Mouse (Mus musculus) liver, embryonic 11.5 days (tissue): ENCODE data around the gene Clec9a. TPM values are rescaled to one million over a fixed set of nuclear protein-coding genes. Genes with fewer than 3 reads are reported as not detected.
A peak's percentile ranks its signal among the peaks of the same experiment; 100 is the strongest.

Experiments used
- ATAC-seq: fragments of 200-750 bp; cut with Nextera tagmentation; replicated peaks from 2 replicates; pipeline ENCODE4 v1.8.0; 2017; ENCODE audit warnings: moderate number of reproducible peaks, mild to moderate bottlenecking, moderate TSS enrichment, moderate library complexity; ENCODE audit not compliant: low FRiP score
- DNase-seq: peaks from one replicate; pipeline ENCODE4 v3.0.0-alpha.2; 2017; ENCODE audit warnings: low spot score
- H3K27ac ChIP-seq: fragments of 300-500 bp; sonication (generic); 2 replicates; pipeline ENCODE4 v1.5.1; 2014; ENCODE audit warnings: mild to moderate bottlenecking, low read depth, low read length, control low read depth
- H3K27me3 ChIP-seq: fragments of 300-500 bp; sonication (generic); replicated peaks from 2 replicates; pipeline ENCODE4 v1.6.1; 2014; ENCODE audit warnings: low read length, mixed read lengths; ENCODE audit not compliant: control insufficient read depth, insufficient read depth
- H3K36me3 ChIP-seq: fragments of 300-500 bp; sonication (generic); 2 replicates; pipeline ENCODE4 v1.6.1; 2014; ENCODE audit warnings: mild to moderate bottlenecking, low read length, moderate library complexity, mixed read lengths; ENCODE audit not compliant: control insufficient read depth, insufficient read depth
- H3K4me1 ChIP-seq: fragments of 300-500 bp; sonication (generic); replicated peaks from 2 replicates; pipeline ENCODE4 v1.6.1; 2014; ENCODE audit warnings: low read length, mixed read lengths; ENCODE audit not compliant: control insufficient read depth, insufficient read depth
- H3K4me2 ChIP-seq: fragments of 300-500 bp; sonication (generic); 2 replicates; pipeline ENCODE4 v1.6.1; 2014; ENCODE audit warnings: mild to moderate bottlenecking, control low read depth, moderate library complexity
- H3K4me3 ChIP-seq: fragments of 300-500 bp; sonication (generic); 2 replicates; pipeline ENCODE4 v1.5.1; 2014; ENCODE audit warnings: low read depth, low read length, control low read depth
- H3K9ac ChIP-seq: fragments of 300-500 bp; sonication (generic); 2 replicates; pipeline ENCODE4 v1.6.1; 2014; ENCODE audit warnings: low read depth, low read length, control low read depth
- H3K9me3 ChIP-seq: fragments of 300-500 bp; sonication (generic); 2 replicates; pipeline ENCODE4 v1.6.1; 2016; ENCODE audit warnings: low read length, inconsistent platforms, mixed read lengths; ENCODE audit not compliant: control insufficient read depth
- WGBS: fragments of 180-500 bp; shearing (Covaris S2); extraction: QIAGEN DNeasy Blood & Tissue Kit; methylation state at CpG from one replicate; pipeline ENCODE4 v1.1.7; 2014; 5-methylcytosine and 5-hydroxymethylcytosine counted together
- polyA plus RNA-seq: library from polyadenylated mRNA; unstranded; fragments of >200 nt; fragmentation: Nextera tagmentation; extraction: Ambion mirVana; gene quantifications from 2 replicates; pipeline ENCODE4 v1.2.1, GENCODE M21; 2014

Clec9a gene
- polyA plus RNA-seq, 1 experiment from 2014 or later, result 0.67 TPM

DNA sequence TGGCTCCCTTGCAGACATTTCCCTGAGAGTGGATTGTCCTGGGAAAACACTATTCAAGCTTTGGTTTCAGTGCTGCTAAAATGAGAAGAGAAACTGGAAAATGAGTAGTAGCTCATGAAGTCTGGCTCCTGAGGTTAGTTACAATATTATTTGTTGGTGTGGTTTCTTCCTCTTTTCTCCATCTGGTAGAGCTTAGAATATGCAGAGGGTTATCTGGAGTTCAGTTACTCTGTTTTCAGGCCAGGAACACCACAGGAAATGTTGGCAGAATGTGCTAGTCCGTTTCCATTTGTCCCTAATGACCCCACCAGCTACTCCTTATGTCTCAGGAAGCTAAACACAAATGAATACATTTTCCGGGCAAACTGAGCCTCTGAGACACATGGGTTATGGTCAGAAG lies 1.3 kb upstream of the Clec9a start:
- WGBS, result 28% methylated on average over 2 of the region's 2 CpGs
- Histone ChIP-seq H3K4me2 (no peak overlapping the region), H3K27ac (no peak overlapping the region; the same call in 1 of the 2 replicates), H3K9ac (no peak overlapping the region), H3K27me3 (no peaks in the 10 kb centered on the region), H3K4me1 (no peaks in the 10 kb centered on the region), H3K36me3 (no peaks in the 10 kb centered on the region), H3K9me3 (no peaks in the 10 kb centered on the region), H3K4me3 (no peak overlapping the region)
- DNase-seq, result no peak
- peak; percentile 37; the same call in 1 of the 2 replicates for ATAC-seq

DNA sequence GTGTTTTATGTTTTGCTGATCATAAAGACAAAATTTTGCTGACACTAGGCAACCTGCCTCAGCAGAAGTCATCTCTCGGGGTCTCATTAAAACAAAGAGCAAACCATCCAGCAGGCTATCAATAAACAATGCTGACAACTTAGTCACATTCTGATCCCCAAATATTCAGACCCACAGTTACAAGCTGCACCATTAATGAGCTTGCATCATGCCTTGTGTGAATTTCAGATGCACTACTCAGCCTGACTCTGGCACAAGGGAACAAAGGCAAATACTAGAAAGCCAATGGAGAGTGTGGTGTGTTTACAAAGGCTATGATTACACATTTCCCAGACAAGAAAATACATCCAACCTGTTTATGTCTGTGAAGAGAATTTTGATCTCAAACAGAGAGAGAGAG lies 5.5 kb downstream of the Clec9a start:
- DNase-seq (no peak), ATAC-seq (no peak)
- no peaks in the 10 kb centered on the region for H3K27me3 ChIP-seq
- WGBS, result 95% methylated on average over 1 of the region's 1 CpGs
- no peak overlapping the region for H3K27ac ChIP-seq
- H3K4me2 ChIP-seq, result no peak overlapping the region
- H3K36me3 ChIP-seq, result no peaks in the 10 kb centered on the region
- H3K4me1 ChIP-seq, result no peaks in the 10 kb centered on the region
- no peak overlapping the region for H3K9ac ChIP-seq
- no peaks in the 10 kb centered on the region for H3K9me3 ChIP-seq
- no peak overlapping the region for H3K4me3 ChIP-seq

DNA sequence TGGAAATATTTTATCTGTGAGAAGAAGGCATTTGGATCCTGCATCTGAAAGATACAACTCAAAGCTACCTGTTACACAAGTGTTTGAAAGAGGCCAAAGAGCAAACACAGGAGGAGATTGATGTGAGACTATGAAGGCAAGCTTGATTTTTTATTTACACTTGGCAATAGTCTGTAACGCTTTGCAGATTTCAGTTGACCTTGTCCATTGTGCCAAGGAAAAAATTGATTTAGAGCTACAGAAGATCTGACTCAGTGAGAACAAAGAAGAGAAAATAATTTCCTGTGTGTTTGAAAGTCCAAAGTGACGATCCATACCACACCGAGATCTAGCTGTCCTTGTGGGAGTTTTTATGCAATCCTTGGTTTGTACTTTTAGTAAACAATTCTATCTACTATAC lies 13.6 kb downstream of the Clec9a start:
- Histone ChIP-seq H3K27ac (no peak overlapping the region), H3K4me1 (peaks cover 10% of the 10 kb centered on the region), H3K36me3 (no peaks in the 10 kb centered on the region), H3K4me3 (no peak overlapping the region), H3K9ac (no peak overlapping the region), H3K9me3 (no peaks in the 10 kb centered on the region), H3K4me2 (no peak overlapping the region), H3K27me3 (no peaks in the 10 kb centered on the region)
- no peak for ATAC-seq
- 72% methylated on average over 3 of the region's 3 CpGs for WGBS
- DNase-seq, result no peak

DNA sequence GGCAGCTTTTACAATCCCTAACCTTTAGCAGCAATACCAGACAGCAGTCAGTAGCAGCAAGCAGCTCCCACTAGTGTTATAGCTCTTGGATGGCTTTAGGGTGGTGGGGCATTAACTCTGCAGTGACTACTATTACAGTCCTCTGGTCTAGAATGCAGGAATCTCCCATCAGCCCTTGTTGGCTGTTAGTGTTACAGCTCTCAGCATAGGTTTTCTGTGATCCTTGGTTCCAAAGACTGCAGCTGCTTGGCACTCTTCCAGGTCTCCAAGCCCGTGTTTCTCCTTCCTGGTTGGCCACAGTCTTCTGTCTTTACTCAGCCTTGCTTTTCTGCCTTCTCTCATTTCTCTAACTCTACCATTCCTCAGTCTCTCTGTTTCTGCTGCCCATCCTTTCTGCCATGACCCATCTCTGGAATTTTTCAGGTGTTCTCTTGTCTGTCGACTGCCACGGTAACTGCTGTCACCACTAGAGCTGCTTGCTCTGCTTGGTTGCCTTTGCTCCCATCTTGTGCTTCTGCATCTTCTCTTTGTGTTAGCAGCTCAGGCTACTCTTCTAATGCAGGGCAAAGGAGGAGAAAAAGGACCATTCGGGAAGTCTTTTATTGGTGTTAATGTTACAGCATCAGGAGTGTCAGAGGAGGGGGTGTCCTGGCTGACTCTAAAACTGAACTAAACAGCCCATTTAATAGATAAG lies 14.5 kb downstream of the Clec9a start:
- Histone ChIP-seq H3K4me3 (no peak overlapping the region), H3K4me1 (peaks cover 10% of the 10 kb centered on the region), H3K9ac (no peak overlapping the region), H3K27me3 (no peaks in the 10 kb centered on the region), H3K27ac (no peak overlapping the region), H3K36me3 (no peaks in the 10 kb centered on the region), H3K9me3 (no peaks in the 10 kb centered on the region), H3K4me2 (no peak overlapping the region)
- 83% methylated on average over 4 of the region's 4 CpGs for WGBS
- no peak for DNase-seq
- no peak; the same call in 1 of the 2 replicates for ATAC-seq

DNA sequence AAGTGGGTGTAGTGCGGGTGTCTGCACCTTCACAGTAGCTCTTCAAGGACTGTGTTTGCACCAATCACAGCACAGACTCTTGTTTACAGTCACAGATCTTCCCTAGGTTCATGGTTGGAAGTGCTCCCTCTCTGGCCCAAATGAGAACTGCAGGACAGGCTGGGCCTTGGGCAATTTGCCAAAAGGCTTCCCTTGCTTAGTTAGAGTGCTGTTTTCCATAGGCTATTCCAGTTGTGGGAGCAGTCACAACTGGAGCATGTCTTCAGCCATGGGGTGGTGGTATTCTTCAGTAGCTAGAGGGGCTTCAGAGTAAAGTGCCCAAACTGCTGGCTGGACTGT lies 15.0 kb downstream of the Clec9a start:
- Histone ChIP-seq H3K36me3 (no peaks in the 10 kb centered on the region), H3K9me3 (no peaks in the 10 kb centered on the region), H3K9ac (no peak overlapping the region), H3K27ac (no peak overlapping the region), H3K27me3 (no peaks in the 10 kb centered on the region), H3K4me1 (peaks cover 10% of the 10 kb centered on the region), H3K4me2 (no peak overlapping the region), H3K4me3 (no peak overlapping the region)
- 15% methylated on average over 1 of the region's 1 CpGs for WGBS
- ATAC-seq (peak; percentile 78), DNase-seq (peak; percentile 60)

DNA sequence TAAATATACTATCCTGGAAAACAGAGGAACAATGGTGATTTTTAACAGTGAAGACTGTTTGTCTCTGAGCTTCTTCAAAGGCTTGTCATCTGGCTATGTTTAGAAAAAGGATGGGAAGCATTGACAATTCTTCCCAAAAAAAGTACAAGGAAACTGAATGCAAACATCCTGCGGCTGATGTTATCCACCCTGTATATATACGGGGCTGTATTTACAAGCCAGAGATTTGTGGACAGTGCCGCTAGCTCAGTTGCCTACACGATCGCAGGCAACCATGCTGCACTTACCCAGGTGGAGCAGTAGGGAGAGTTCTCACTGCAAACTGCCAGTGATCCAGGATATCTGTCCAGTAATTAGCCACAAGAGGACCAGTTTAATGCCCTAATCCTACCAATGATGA lies 16.6 kb downstream of the Clec9a start:
- Histone ChIP-seq H3K9ac (no peak overlapping the region), H3K4me1 (peaks cover 10% of the 10 kb centered on the region), H3K36me3 (no peaks in the 10 kb centered on the region), H3K27ac (no peak overlapping the region), H3K9me3 (no peaks in the 10 kb centered on the region), H3K27me3 (no peaks in the 10 kb centered on the region), H3K4me2 (0 out of 2 replicates have a peak overlapping the region, but pooled peaks have one; percentile 3), H3K4me3 (no peak overlapping the region)
- WGBS, result 34% methylated on average over 5 of the region's 5 CpGs
- ATAC-seq (peak; percentile 56), DNase-seq (no peak)

DNA sequence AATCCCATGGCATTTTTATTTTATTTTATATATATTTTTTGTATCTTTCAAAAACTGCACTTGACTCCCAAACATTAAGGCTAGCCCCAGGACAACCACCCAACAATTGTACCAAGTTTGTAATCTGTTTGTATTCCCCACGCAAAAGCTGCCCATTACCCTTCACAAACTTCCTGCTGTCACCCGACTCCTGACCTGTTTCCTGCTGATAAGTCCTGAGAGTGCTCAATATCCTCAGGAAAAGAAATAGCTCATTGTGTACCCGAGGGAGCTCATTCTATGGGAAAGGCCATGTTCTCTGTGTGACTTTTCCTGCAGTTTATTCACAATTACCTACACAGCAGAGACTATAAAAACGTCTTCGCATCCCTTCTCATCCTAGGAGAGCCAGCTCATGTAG lies 17.1 kb downstream of the Clec9a start:
- DNase-seq (no peak), ATAC-seq (peak; percentile 56)
- Histone ChIP-seq H3K9me3 (no peaks in the 10 kb centered on the region), H3K27me3 (no peaks in the 10 kb centered on the region), H3K4me2 (no peak overlapping the region), H3K36me3 (no peaks in the 10 kb centered on the region), H3K9ac (no peak overlapping the region), H3K27ac (no peak overlapping the region), H3K4me3 (no peak overlapping the region), H3K4me1 (peaks cover 10% of the 10 kb centered on the region)
- WGBS, result 22% methylated on average over 5 of the region's 5 CpGs

DNA sequence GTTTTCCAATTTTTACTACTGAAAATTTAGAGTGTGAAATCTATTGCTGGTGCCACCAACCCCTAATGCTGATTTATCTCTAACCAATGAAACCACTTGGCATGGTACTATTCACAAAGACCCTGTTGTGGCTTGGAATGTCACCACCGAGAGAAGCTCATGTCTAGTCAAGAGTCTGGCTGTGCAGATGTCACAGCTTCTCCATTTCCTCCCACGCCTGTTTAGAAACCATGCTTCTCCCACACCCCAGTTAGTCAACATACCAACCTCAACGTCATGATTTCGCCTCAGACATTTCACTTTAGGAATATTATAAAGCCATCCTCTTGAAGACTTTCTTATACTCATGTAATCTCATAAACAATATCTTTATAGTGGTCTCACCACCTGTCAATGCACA lies 18.6 kb downstream of the Clec9a start:
- no peak for ATAC-seq

DNA sequence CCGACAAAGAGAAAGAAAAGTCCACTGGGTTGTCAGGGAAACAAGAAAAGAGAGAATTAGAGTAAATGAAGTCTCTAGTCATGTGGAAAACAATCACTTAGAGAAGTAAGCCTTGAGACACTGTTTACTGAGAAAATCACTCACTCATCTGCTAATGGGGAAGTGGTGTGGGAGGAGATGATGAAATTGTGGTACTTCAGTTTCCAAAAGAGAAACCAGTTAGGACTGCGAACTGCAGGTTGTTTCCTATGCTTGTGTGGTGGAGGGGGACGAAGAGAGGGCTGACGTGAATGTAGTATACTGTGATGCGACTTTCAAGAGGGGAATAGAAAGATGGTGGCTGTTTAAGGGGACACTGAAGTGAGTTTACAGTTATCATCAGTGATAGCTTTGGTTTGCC lies 25.6 kb downstream of the Clec9a start:
- DNase-seq (no peak), ATAC-seq (peak; percentile 46; the same call in 1 of the 2 replicates)
- Histone ChIP-seq H3K4me1 (no peaks in the 10 kb centered on the region), H3K27me3 (no peaks in the 10 kb centered on the region), H3K4me3 (no peak overlapping the region), H3K36me3 (no peaks in the 10 kb centered on the region), H3K9me3 (no peaks in the 10 kb centered on the region), H3K9ac (no peak overlapping the region), H3K27ac (no peak overlapping the region), H3K4me2 (no peak overlapping the region)
- WGBS, result 52% methylated on average over 5 of the region's 5 CpGs

More for the DNA sequence above, 18.6 kb downstream of the Clec9a start:
- Histone ChIP-seq H3K27ac (no peak overlapping the region), H3K27me3 (no peaks in the 10 kb centered on the region), H3K4me2 (no peak overlapping the region), H3K9ac (no peak overlapping the region), H3K4me3 (no peak overlapping the region), H3K36me3 (no peaks in the 10 kb centered on the region), H3K9me3 (no peaks in the 10 kb centered on the region), H3K4me1 (peaks cover 10% of the 10 kb centered on the region)
- WGBS, result 52% methylated on average over 4 of the region's 4 CpGs
- DNase-seq, result no peak
